ENCODE assay signal across 38 mouse cellular contexts in genomic region chr11:70339481-70339880, GRCm38 (mm10). TPM values are rescaled to one million over a fixed set of nuclear protein-coding genes. Genes with fewer than 3 reads are reported as not detected.
DNase-seq lines count a peak whose midpoint lies in the region; ATAC-seq and TF ChIP-seq lines count a peak whose summit lies in the region.
"Had no signal": no experiment of that assay in that cellular context is flagged by ENCODE, and none has a peak within 500 bp of the region (broad histone marks: within the 10 kb centered on the region; RNA-seq: fewer than 3 reads in every experiment).

No protein-coding gene starts in this region.

- TF ChIP-seq POLR2A in brain, embryonic 14.5 days (IDR thresholded peaks at IDR 0.05; ENCODE audit: borderline replicate concordance, extremely low read depth, insufficient read depth, insufficient read length, poor library complexity, severe bottlenecking) = no peak

- no peak for TF ChIP-seq EP300 in liver, postnatal 0 days (IDR thresholded peaks at IDR 0.05; ENCODE audit: low read depth)

- no peak overlapping the region for H3K4me2 ChIP-seq in hindbrain, postnatal 0 days (ENCODE audit: low read depth, low read length)
- no peak overlapping the region for H3K4me2 ChIP-seq in hindbrain, embryonic 13.5 days
- H3K4me2 ChIP-seq in liver, postnatal 0 days (ENCODE audit: low read depth, low read length) = no peak overlapping the region
- H3K4me2 ChIP-seq: forebrain, embryonic 15.5 days; intestine, embryonic 15.5 days; liver, embryonic 15.5 days; midbrain, embryonic 12.5 days; neural tube, embryonic 12.5 days had no signal

- H3K4me1 ChIP-seq in hindbrain, postnatal 0 days (ENCODE audit: insufficient read depth, low read length) = no peaks in the 10 kb centered on the region
- H3K4me1 ChIP-seq in hindbrain, embryonic 13.5 days (replicated peaks) = no peaks in the 10 kb centered on the region
- H3K4me1 ChIP-seq in liver, postnatal 0 days (ENCODE audit: insufficient read depth) = no peaks in the 10 kb centered on the region
- no peaks in the 10 kb centered on the region; a peak in 1 of 4 replicates for H3K4me1 ChIP-seq in ES-E14 (ENCODE audit: control insufficient read depth in 2 of 2, insufficient read depth in 2 of 2, low read length in 2 of 2, poor library complexity in 1 of 2)
- H3K4me1 ChIP-seq: forebrain, embryonic 15.5 days; hindbrain, embryonic 10.5 days; intestine, embryonic 15.5 days; liver, embryonic 15.5 days; midbrain, embryonic 12.5 days; neural tube, embryonic 12.5 days had no signal

- TF ChIP-seq CTCF in hindbrain, postnatal 0 days (IDR thresholded peaks at IDR 0.05; ENCODE audit: low read depth) = peak; percentile 13; the same call in 1 of the 2 replicates
- peak; percentile 18; the same call in 1 of the 2 replicates for TF ChIP-seq CTCF in liver, postnatal 0 days (IDR thresholded peaks at IDR 0.05; ENCODE audit: low read depth)
- peak; percentile 13; the same call in 1 of the 2 replicates for TF ChIP-seq CTCF in brain, embryonic 14.5 days (IDR thresholded peaks at IDR 0.05; ENCODE audit: borderline replicate concordance, extremely low read depth, insufficient read depth, insufficient read length)

- H3K4me3 ChIP-seq in hindbrain, postnatal 0 days (ENCODE audit: low read length) = no peak overlapping the region
- H3K4me3 ChIP-seq in hindbrain, embryonic 13.5 days = no peak overlapping the region
- no peak overlapping the region for H3K4me3 ChIP-seq in liver, postnatal 0 days (ENCODE audit: low read depth, low read length)
- H3K4me3 ChIP-seq in ES-E14 (ENCODE audit: insufficient read depth in 1 of 2, low read depth in 1 of 2, low read length in 2 of 2, poor library complexity in 1 of 2, severe bottlenecking in 1 of 2) = peak overlapping the region in 1 of 2 experiments; percentile 28; a peak in 1 of 4 replicates
- H3K4me3 ChIP-seq: forebrain, embryonic 15.5 days; hindbrain, embryonic 10.5 days; intestine, embryonic 15.5 days; liver, embryonic 15.5 days; megakaryocyte, embryonic 14.5 days; midbrain, embryonic 12.5 days; myocyte; neural tube, embryonic 12.5 days had no signal

- in situ Hi-C loops in ES-E14 (cut with MboI; ENCODE audit: low sequenced_read_pairs in 2 of 2, unreplicated experiment in 2 of 2) = no loop called here

- no peak for ATAC-seq in hindbrain, postnatal 0 days
- ATAC-seq in hindbrain, embryonic 13.5 days (ENCODE audit: low FRiP score) = no peak
- ATAC-seq in liver, postnatal 0 days = no peak
- ATAC-seq: forebrain, embryonic 15.5 days; hindbrain, embryonic 16.5 days; intestine, embryonic 15.5 days; Patski had no signal

- H3K9ac ChIP-seq in hindbrain, postnatal 0 days (replicated peaks; ENCODE audit: low read length) = no peak overlapping the region
- no peak overlapping the region for H3K9ac ChIP-seq in hindbrain, embryonic 13.5 days
- H3K9ac ChIP-seq in liver, postnatal 0 days (replicated peaks) = no peak overlapping the region
- no peak overlapping the region for H3K9ac ChIP-seq in ES-E14 (ENCODE audit: insufficient read depth, low read depth, low read length, poor library complexity, severe bottlenecking)
- H3K9ac ChIP-seq: forebrain, embryonic 15.5 days; intestine, embryonic 15.5 days; liver, embryonic 15.5 days; midbrain, embryonic 12.5 days; neural tube, embryonic 12.5 days had no signal

- H3K9me3 ChIP-seq in hindbrain, postnatal 0 days (ENCODE audit: low read length) = no peaks in the 10 kb centered on the region
- H3K9me3 ChIP-seq in hindbrain, embryonic 13.5 days = no peaks in the 10 kb centered on the region
- no peaks in the 10 kb centered on the region for H3K9me3 ChIP-seq in liver, postnatal 0 days (ENCODE audit: low read length)
- no peaks in the 10 kb centered on the region for H3K9me3 ChIP-seq in ES-E14 (ENCODE audit: control insufficient read depth, insufficient read depth, low read depth, low read length)
- H3K9me3 ChIP-seq: forebrain, embryonic 15.5 days; hindbrain, embryonic 10.5 days; intestine, embryonic 15.5 days; liver, embryonic 15.5 days; midbrain, embryonic 12.5 days; neural tube, embryonic 12.5 days had no signal

- no peak for DNase-seq in hindbrain, postnatal 0 days (ENCODE audit: low spot score)
- DNase-seq in liver, postnatal 0 days = no peak
- DNase-seq in liver (no peak), ES-E14 (ENCODE audit: low read depth, low spot score) (no peak)
- no peak for DNase-seq in brain, embryonic 14.5 days (ENCODE audit: low read depth)
- DNase-seq in urinary bladder, postnatal 14 days (ENCODE audit: low spot score) = no peak
- DNase-seq: adrenal gland, adult 2 months; B cell, adult 2 months; cerebellum, adult 8-10 months; cerebellum, postnatal 25 days; gastrocnemius, postnatal 25 days; heart, adult 18-20 months; heart, postnatal 14 days; kidney, adult 8-10 months; kidney, postnatal 14 days; left cerebral cortex, postnatal 4 days; lung, postnatal 4 days; thymus, adult 2 months; thymus, postnatal 36 days had no signal

- no peaks in the 10 kb centered on the region for H3K36me3 ChIP-seq in hindbrain, postnatal 0 days (ENCODE audit: insufficient read depth, low read length)
- H3K36me3 ChIP-seq in hindbrain, embryonic 13.5 days = no peaks in the 10 kb centered on the region
- no peaks in the 10 kb centered on the region for H3K36me3 ChIP-seq in liver, postnatal 0 days (replicated peaks; ENCODE audit: insufficient read depth, low read length)
- H3K36me3 ChIP-seq in ES-E14 (ENCODE audit: control insufficient read depth, insufficient read depth, low read length, poor library complexity, severe bottlenecking) = no peaks in the 10 kb centered on the region
- H3K36me3 ChIP-seq: forebrain, embryonic 15.5 days; hindbrain, embryonic 10.5 days; intestine, embryonic 15.5 days; liver, embryonic 15.5 days; midbrain, embryonic 12.5 days; neural tube, embryonic 12.5 days had no signal

- no peak overlapping the region for H3K27ac ChIP-seq in hindbrain, postnatal 0 days
- H3K27ac ChIP-seq in hindbrain, embryonic 13.5 days = no peak overlapping the region
- no peak overlapping the region for H3K27ac ChIP-seq in liver, postnatal 0 days (ENCODE audit: low read depth)
- no peak overlapping the region for H3K27ac ChIP-seq in ES-E14 (ENCODE audit: insufficient read depth, low read depth, low read length, poor library complexity, severe bottlenecking)
- H3K27ac ChIP-seq: forebrain, embryonic 15.5 days; hindbrain, embryonic 10.5 days; intestine, embryonic 15.5 days; liver, embryonic 15.5 days; midbrain, embryonic 12.5 days; neural tube, embryonic 12.5 days had no signal

- 28% methylated on average over 7 of the region's 7 CpGs for WGBS in hindbrain, postnatal 0 days
- WGBS in hindbrain, embryonic 13.5 days = 53% methylated on average over 7 of the region's 7 CpGs
- WGBS in liver, postnatal 0 days (ENCODE audit: insufficient replicate concordance) = 40% methylated on average over 7 of the region's 7 CpGs

- no peaks in the 10 kb centered on the region for H3K27me3 ChIP-seq in hindbrain, postnatal 0 days (ENCODE audit: insufficient read depth, low read length)
- peaks cover 4% of the 10 kb centered on the region; the same call in 1 of the 2 replicates for H3K27me3 ChIP-seq in hindbrain, embryonic 13.5 days
- H3K27me3 ChIP-seq in liver, postnatal 0 days (ENCODE audit: insufficient read depth, low read length) = no peaks in the 10 kb centered on the region
- H3K27me3 ChIP-seq: forebrain, embryonic 15.5 days; intestine, embryonic 15.5 days; liver, embryonic 15.5 days; midbrain, embryonic 12.5 days; neural tube, embryonic 12.5 days had no signal

TF ChIP-seq in ES-E14, 5 proteins besides CTCF, POLR2A, EP300 and RAD21:
- TF ChIP-seq HCFC1 (IDR thresholded peaks at IDR 0.05; ENCODE audit: borderline replicate concordance, insufficient read depth, low read length) (no peak), ZNF384 (IDR thresholded peaks at IDR 0.05; ENCODE audit: low read depth, low read length) (no peak), CHD2 (IDR thresholded peaks at IDR 0.05; ENCODE audit: low read depth, low read length) (no peak), ZC3H11A (IDR thresholded peaks at IDR 0.05; ENCODE audit: borderline replicate concordance, low read depth, low read length) (0 out of 2 replicates have a peak, but pooled peaks have one; percentile 12), MAFK (IDR thresholded peaks at IDR 0.05; ENCODE audit: insufficient read depth, low read depth, low read length) (no peak)

RNA-seq across cellular contexts. Expression of gene Alox15, which starts 12.3 kb away (rescaled TPM):
- total RNA-seq in hindbrain, postnatal 0 days (2014; rRNA removed) = not detected in 2 replicates
- polyA plus RNA-seq in hindbrain, postnatal 0 days (2015; fragmentation: Nextera tagmentation; extraction: Ambion mirVana) = 0.09 TPM in 1 of 2 replicates, not detected in the other
- polyA plus RNA-seq in hindbrain, embryonic 13.5 days (2015; fragmentation: Nextera tagmentation; extraction: Ambion mirVana) = 0.10 TPM in 1 of 2 replicates, not detected in the other
- 0.49 and 0.56 TPM in 2 replicates for polyA plus RNA-seq in liver, postnatal 0 days (2015; fragmentation: Nextera tagmentation; extraction: Ambion mirVana)
- total RNA-seq in ES-E14 (2012; rRNA removed) = 0.53 and 1.7 TPM in 2 replicates
- polyA plus RNA-seq in brain, embryonic 14.5 days (2012; rRNA removed) = 0.05 and 0.29 TPM in 2 replicates
- total RNA-seq: layer of hippocampus, postnatal 25 days; left cerebral cortex, postnatal 4 days; MEL; midbrain, postnatal 0 days had no signal
- polyA plus RNA-seq: forebrain, embryonic 15.5 days; heart, embryonic 14.5 days; hindbrain, embryonic 16.5 days; myocyte; Patski had no signal

RNA-seq across cellular contexts. Expression of gene Alox12e, which starts 17.1 kb away (rescaled TPM):
- total RNA-seq in hindbrain, postnatal 0 days (2014; rRNA removed) = not detected in 2 replicates
- polyA plus RNA-seq in hindbrain, postnatal 0 days (2015; fragmentation: Nextera tagmentation; extraction: Ambion mirVana) = 0.08 and 0.09 TPM in 2 replicates
- polyA plus RNA-seq in hindbrain, embryonic 13.5 days (2015; fragmentation: Nextera tagmentation; extraction: Ambion mirVana) = not detected in 2 replicates
- polyA plus RNA-seq in liver, postnatal 0 days (2015; fragmentation: Nextera tagmentation; extraction: Ambion mirVana) = 0.08 TPM in 1 of 2 replicates, not detected in the other
- 0.16 and 0.27 TPM in 2 replicates for total RNA-seq in ES-E14 (2012; rRNA removed)
- polyA plus RNA-seq in brain, embryonic 14.5 days (2012; rRNA removed) = not detected in 2 replicates
- total RNA-seq: adrenal gland, adult 2 months; adrenal gland, postnatal 4 days; gastrocnemius, adult 18-20 months; gastrocnemius, postnatal 25 days; heart, adult 18-20 months; layer of hippocampus, adult 18-20 months; layer of hippocampus, postnatal 25 days; MEL had no signal
- polyA plus RNA-seq: forebrain, embryonic 15.5 days; heart, embryonic 14.5 days; hindbrain, embryonic 10.5 days; intestine, embryonic 15.5 days; midbrain, embryonic 12.5 days; myocyte; neural tube, embryonic 12.5 days; Patski; stomach, embryonic 14.5 days had no signal
